Mouse (Mus musculus): ENCODE measurements around the gene Atp2a1. TPM values are rescaled to one million over a fixed set of nuclear protein-coding genes. Genes with fewer than 3 reads are reported as not detected.
"Not testable (repeated sequence)": the region's sequence is repeated elsewhere in the genome, so short reads cannot be mapped to it uniquely, and the experiment has no call there.

Atp2a1 gene
- total RNA-seq (2021): 1 to 10 TPM; 1.1 to 1.2 TPM

DNA sequence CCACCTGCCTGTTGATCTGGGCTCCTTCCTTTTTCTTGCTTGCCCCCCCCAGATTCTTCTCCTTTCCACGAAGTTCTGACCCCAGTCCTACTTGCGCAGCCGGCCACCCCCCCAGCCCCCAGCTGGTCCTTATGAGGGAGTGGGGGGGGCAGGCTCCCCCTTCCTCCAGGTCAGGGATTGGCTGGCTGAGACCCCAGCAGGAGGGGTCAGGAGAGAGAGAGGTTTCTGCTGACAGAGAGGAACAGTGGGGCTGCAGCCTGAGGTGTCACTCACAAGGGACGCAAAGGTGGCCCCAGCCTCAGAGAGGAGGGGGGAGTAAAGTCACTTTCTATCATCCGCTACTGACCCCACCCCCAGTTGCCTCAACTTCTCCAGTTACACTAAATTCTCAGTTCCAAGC, at the start of gene Atp2a1:
Gene Atp2a1 (minus strand): TSS at position 105 of the 400 bp plus-strand sequence.
- intact Hi-C loops (cut with DNase I): no loop called here
- no peak for DNase-seq

GRCm38 (mm10) chr7:126511287-126511686, 48.4 kb upstream of the Atp2a1 start:
- intact Hi-C loops (cut with DNase I): no loop called here

GRCm38 (mm10) chr7:126507126-126507778, 44.3 kb upstream of the Atp2a1 start:
- intact Hi-C loops (cut with DNase I): loop anchor here (10.0 kb wide), 1 partner anchor 838 kb away; the partner anchor contains the start of gene Zfp768
- no peak for DNase-seq

More at GRCm38 (mm10) chr7:126511287-126511686, 48.4 kb upstream of the Atp2a1 start:
- DNase-seq: no peak

- DNase-seq: no peak
- intact Hi-C loops (cut with DNase I): loop anchor here (2.0 to 10.0 kb wide), 3 partner anchors 24 to 840 kb away; partner anchors contain the start of genes Tbx6 and Zfp768
Observed at GRCm38 (mm10) chr7:126504913-126505312, 42.0 kb upstream of the Atp2a1 start.

GRCm38 (mm10) chr7:126503273-126503878, 40.5 kb upstream of the Atp2a1 start, which contains the start of gene Atxn2l:
Gene Atxn2l (minus strand): TSS chr7:126503437.
- DNase-seq: peak; percentile 98 to 99
- intact Hi-C loops (cut with DNase I): loop anchor here (1.0 to 10.0 kb wide), 3 partner anchors 16 to 841 kb away; partner anchors contain the start of genes Tbx6, Tufm and Zfp768

- DNase-seq: no peak
- intact Hi-C loops (cut with DNase I): loop anchor here (1.0 to 10.0 kb wide), 3 partner anchors 15 to 842 kb away; partner anchors contain the start of genes Tbx6, Tufm and Zfp768
Observed at GRCm38 (mm10) chr7:126502751-126503150, 39.8 kb upstream of the Atp2a1 start.

DNA sequence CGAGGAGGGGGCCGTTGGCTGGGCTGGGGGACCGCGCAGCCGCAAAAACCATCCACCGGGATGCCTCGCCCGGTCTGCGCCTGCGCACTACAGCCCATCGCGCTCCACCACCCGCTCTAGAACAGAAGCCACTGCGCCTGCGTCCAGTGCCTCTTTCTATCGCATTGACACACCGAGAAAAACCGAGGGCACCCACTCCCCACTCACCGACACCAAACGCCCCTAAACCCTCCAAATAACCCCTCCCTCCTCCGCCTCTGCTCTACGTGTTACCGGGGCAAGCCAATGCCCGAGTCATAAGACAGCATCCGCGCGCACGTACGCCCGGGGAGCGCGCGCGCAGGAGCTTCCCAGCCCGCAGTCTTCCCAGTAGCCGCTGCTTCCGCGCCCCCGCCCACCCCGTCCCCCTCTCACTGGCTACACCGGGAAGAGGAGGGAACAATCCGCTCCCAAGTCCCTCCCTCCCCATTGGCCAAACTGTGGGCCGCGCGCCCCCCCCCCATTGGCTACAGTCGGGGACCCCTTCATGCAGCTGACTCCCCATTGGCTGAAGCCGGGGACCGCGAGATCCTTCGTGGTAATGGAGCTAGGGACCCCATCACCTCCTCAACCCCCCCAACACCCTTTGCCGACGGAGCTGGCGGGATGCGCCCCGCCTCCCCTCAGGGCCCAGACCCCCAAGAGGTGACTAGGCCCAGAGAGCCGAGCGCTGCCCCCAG, 39.3 kb upstream of the Atp2a1 start:
- DNase-seq: peak; percentile 90 to 96
- intact Hi-C loops (cut with DNase I): loop anchor here (5.0 to 10.0 kb wide), 2 partner anchors 280 to 843 kb away; partner anchors contain the start of genes Tbx6 and Zfp768

- intact Hi-C loops (cut with DNase I): loop anchor here (1.0 to 10.0 kb wide), 3 partner anchors 11 to 843 kb away; partner anchors contain the start of genes Tbx6 and Zfp768
- DNase-seq: no peak
Observed at GRCm38 (mm10) chr7:126501684-126502022, 38.7 kb upstream of the Atp2a1 start.

- no peak for DNase-seq
- intact Hi-C loops (cut with DNase I): no loop called here
Observed at GRCm38 (mm10) chr7:126499416-126499815, 36.5 kb upstream of the Atp2a1 start.

GRCm38 (mm10) chr7:126497966-126498365, 35.1 kb upstream of the Atp2a1 start:
- no peak for DNase-seq
- intact Hi-C loops (cut with DNase I): no loop called here

- DNase-seq: no peak
- intact Hi-C loops (cut with DNase I): no loop called here
Observed at GRCm38 (mm10) chr7:126496475-126496874, 33.6 kb upstream of the Atp2a1 start.

GRCm38 (mm10) chr7:126494120-126494519, 31.2 kb upstream of the Atp2a1 start:
- intact Hi-C loops (cut with DNase I): no loop called here
- no peak for DNase-seq

- intact Hi-C loops (cut with DNase I): no loop called here
- DNase-seq: no peak
Observed at GRCm38 (mm10) chr7:126491973-126492372, 29.1 kb upstream of the Atp2a1 start.

- intact Hi-C loops (cut with DNase I): no loop called here
- no peak for DNase-seq
Observed at GRCm38 (mm10) chr7:126491005-126491404, 28.1 kb upstream of the Atp2a1 start.

- intact Hi-C loops (cut with DNase I): loop anchor here (1.0 to 2.0 kb wide), 2 partner anchors 16 to 79 kb away; partner anchors contain the start of genes Atxn2l and Eif3c
- not testable (repeated sequence) for DNase-seq
Observed at GRCm38 (mm10) chr7:126487617-126488385, 24.9 kb upstream of the Atp2a1 start.

DNA sequence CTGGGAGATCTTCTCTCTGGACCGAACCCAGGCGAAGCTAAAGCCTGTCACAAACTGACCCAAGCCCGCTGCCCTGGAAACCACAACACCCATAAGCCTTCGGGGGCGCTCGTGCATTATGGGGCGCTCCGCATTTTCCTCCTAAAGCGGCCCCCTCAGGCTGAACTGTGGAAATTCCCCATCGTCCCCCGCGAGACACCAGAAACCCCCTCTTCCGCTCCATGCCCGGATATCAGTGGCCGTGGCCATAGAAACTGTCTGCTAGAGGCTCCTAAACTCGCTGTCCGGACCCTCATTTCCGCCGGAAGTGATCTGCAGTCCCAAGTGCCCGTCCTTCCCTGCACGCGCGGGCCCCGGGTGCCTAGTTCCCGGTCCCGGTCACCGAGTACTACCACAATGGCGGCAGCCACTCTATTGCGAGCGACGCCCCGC, 24.2 kb upstream of the Atp2a1 start, which contains the start of gene Tufm:
Gene Tufm (plus strand): TSS at position 310 of the 432 bp plus-strand sequence.
- intact Hi-C loops (cut with DNase I): loop anchor here (1.0 to 2.0 kb wide), 2 partner anchors 16 to 80 kb away; partner anchors contain the start of genes Atxn2l and Eif3c
- DNase-seq: peak; percentile 91

DNA sequence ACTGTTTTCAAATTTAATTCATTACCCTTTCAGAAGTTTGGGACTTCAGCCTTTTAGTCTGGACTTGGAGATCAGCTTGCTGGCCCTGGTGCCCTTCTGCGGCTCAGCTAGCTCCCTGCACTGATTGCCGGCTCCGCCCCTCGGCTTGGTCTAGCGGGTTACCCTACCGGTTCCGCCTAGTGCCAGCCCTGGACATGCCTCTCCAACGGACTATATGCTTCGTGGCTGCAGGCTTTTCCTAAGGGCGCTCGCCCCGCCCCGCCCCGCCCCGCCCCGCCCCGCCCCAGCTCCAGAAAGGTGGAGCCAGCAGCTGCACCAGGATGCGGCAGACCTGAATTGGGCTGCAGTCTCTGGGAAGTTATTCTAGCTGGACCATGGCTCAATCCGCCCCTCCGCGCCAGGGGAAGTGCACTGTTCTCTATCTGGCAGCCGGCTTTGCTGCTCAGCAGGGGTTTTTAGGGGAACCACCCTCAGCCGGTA, 19.5 kb upstream of the Atp2a1 start:
- intact Hi-C loops (cut with DNase I): loop anchor here (5.0 kb wide), 1 partner anchor 155 kb away; no protein-coding TSS in a partner anchor
- DNase-seq: peak; percentile 76 to 78

DNA sequence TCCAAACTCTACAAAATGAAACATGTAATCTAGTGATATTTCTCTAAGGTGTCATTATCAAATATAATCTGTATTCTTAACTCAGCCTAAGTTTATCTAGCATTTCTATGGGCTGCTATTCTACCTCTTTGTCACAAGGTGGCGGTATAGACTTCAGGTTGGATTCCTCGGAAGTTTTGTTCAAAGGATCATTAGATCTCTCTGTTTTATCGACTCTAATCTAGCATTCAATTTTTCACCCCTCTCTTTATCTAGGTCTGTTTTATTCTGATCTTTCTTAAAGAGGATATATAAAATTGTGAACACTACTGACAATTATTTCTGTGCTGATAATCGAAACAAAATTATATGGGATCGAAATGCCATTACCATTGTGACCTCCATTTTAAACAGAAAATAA, 18.8 kb upstream of the Atp2a1 start:
- no peak for DNase-seq
- intact Hi-C loops (cut with DNase I): loop anchor here (1.0 to 5.0 kb wide), 2 partner anchors 47 to 156 kb away; no protein-coding TSS in a partner anchor

- peak; percentile 83 to 89 for DNase-seq
- intact Hi-C loops (cut with DNase I): loop anchor here (2.0 to 5.0 kb wide), 3 partner anchors 46 to 222 kb away; partner anchors contain the start of genes Bola2, Rabep2 and Slx1b
Observed at GRCm38 (mm10) chr7:126474993-126475581, 12.2 kb upstream of the Atp2a1 start, which contains the start of gene Sh2b1. Gene Sh2b1 (minus strand): TSS chr7:126475424.

Data from heart, postnatal 36 days (tissue).